Mouse (Mus musculus) layer of hippocampus, postnatal 25 days (tissue): ENCODE measurements around the gene Wapl. TPM values are rescaled to one million over a fixed set of nuclear protein-coding genes. Genes with fewer than 3 reads are reported as not detected.
A peak's percentile ranks its signal among the peaks of the same experiment; 100 is the strongest.

Experiments
- DNase-seq, 2 experiments: peaks; one replicate each; pipeline ENCODE4 v3.0.0; 2022; ENCODE audit warnings: mixed read lengths in 2 of 2, low spot score in 1 of 2; ENCODE audit errors: extremely low spot score in 1 of 2
- total RNA-seq, 2 experiments: library from RNA; stranded (reverse); gene quantifications; 2 replicates each; pipeline ENCODE4 v1.2.3; 2021

Wapl gene
- total RNA-seq, 2 experiments from 2014 or later: 50.1 to 51.2 TPM

- no peak for DNase-seq
These were observed 96.7 kb downstream of the Wapl start for GRCm38 (mm10) chr14:34770467-34770866.

DNA sequence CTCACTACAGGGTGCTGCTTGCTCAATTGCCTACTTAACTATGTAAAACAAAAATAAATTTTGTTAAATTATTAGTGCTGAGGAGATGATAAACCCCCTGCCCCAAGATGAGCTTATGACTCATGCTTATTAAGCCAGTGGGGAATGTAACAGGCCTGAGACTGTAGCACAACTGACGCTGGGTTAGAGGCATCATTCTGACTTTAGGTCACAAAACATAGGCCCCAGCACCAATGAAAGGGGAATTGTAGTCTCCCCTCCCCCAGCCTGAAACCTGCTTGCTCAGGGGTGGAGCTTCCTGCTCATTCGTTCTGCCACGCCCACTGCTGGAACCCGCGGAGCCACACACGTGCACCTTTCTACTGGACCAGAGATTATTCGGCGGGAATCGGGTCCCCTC is 97.9 kb downstream of the Wapl start:
- no peak for DNase-seq

GRCm38 (mm10) chr14:34772132-34772531 is 98.4 kb downstream of the Wapl start:
- no peak for DNase-seq

- no peak for DNase-seq
These were observed 100.0 kb downstream of the Wapl start for GRCm38 (mm10) chr14:34773681-34774080.

- DNase-seq: no peak
These were observed 100.5 kb downstream of the Wapl start for GRCm38 (mm10) chr14:34774231-34774630.

DNA sequence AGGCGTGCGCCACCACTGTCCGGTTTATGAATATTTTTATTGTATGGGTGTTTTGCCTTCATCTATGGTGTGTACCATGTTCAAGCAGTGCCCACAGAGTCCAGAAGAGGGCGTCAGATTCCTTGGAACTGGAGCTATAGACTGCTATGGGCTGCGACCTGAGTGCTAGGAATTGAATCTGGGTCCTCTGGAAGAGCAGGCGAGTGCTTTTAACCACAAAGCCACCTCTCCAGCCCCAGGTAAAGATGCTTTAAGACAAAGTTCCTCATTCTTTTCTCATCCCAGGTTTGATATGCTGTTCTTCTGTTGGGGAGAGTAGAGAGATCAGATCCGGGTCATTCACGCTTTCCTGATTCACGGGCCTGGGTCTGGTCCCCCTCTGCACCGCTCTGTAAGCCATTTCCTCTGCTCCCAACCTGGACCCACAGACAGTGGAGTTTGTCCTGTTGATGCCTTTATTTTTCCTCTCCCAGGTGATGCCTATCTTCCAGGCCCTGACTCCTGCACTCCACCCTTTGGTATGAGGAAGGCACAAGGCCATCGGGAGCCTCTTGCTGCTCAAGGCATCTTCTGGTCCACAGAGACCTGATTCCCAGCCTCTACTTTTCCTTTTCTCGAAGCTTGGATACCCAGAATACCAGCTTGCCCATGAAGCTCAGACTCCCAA is 103.1 kb downstream of the Wapl start:
- DNase-seq: no peak

GRCm38 (mm10) chr14:34777810-34778209 is 104.1 kb downstream of the Wapl start:
- DNase-seq: peak in 1 of 2 experiments; percentile 52

DNA sequence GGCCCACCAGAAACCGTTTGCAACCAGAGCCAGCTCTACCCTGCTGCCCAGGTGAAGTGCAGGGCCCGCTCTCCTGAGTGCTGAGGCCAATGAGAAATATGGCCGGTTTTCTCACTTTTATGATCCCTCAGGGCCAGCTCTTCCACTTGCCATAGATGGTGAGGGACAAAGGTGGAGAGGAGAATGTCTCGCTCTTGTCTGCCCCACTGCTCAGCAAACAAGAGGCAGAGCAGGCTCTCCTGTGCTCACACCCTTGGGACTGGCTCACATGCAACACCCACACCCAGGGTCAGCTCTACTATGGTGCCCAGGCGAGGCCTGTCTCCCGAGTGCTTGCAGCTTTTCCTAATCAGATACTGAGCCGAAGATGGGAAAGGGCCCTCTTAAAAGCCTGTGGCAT is 105.0 kb downstream of the Wapl start:
- DNase-seq: no peak

GRCm38 (mm10) chr14:34793406-34794037 is 119.8 kb downstream of the Wapl start:
- no peak for DNase-seq

Other genes with a start within 250 kb of the Wapl start
- 10 to 100 TPM; 38.0 to 40.9 TPM for gene Bmpr1a, start 170.6 kb upstream of the Wapl start, total RNA-seq
- gene 9230112D13Rik, start 151.1 kb upstream of the Wapl start, total RNA-seq: not detected
- gene Ldb3, start 85.2 kb upstream of the Wapl start, total RNA-seq: 1 to 10 TPM; 3.8 to 4.5 TPM
- gene Opn4, start 73.8 kb upstream of the Wapl start, total RNA-seq: not detected
- 10 to 100 TPM; 52.6 to 53.9 TPM for gene Grid1, start 146.2 kb downstream of the Wapl start, total RNA-seq